Mouse (Mus musculus) megakaryocyte, embryonic 14.5 days (primary cell): ENCODE measurements at regions not wholly inside any gene's neighbourhood (a gene's known extent, or its start where the extent isn't known, plus 50 kb on each side); places are given as distances from the start of the nearest gene placed in this dataset.

Experiments used
- FLI1 ChIP-seq: IDR thresholded peaks from 2 replicates; pipeline ENCODE4 v1.6.1; 2012; ENCODE audit warnings: low read length, inconsistent platforms, mixed read lengths
- GATA1 ChIP-seq: IDR thresholded peaks from 3 replicates; pipeline ENCODE4 v1.6.1; 2012; ENCODE audit warnings: mixed read lengths, low read length, inconsistent platforms, borderline replicate concordance

DNA sequence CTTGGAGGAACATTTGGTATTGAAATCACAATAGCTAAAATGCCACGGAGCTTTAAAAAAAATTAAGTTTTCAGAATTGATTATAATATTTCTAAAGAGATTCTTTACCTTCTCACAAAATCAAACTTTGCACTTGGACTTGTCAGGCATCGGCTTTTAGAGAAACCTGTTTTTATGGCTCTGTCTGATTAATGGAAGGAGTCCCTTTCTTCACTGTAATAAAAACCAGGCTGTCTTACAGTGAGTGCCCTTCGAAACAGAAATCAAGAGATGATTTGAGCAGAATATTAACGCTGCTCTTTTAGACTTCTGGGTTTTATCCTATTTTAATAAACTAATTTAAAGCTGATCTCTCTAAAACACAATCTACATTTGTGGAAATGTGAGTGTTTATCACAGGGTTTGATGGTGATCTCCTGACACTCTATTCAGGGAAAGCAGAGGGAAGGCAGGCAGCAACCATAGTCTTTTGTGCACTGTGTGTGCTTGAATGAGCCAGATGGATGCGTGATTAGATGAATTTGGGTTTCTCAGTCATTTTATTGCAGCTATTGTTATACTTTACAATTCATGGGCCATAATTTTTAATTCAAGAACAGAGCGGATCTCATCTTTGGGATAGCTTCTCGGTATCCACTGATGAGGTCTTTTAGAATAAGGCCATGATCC, 579.2 kb upstream of the Nrp1 start:
- TF ChIP-seq GATA1 (no peak), FLI1 (no peak)
